Mouse (Mus musculus): ENCODE data around the gene Tpsb2.

The Tpsb2 gene

GRCm38 (mm10) chr17:25366005-25366404 is at the start of gene Tpsb2:
Tpsb2 (plus strand) TSS chr17:25366305.
- no peak for DNase-seq (ENCODE audit: low read depth, low spot score)

GRCm38 (mm10) chr17:25318354-25318753 is 47.8 kb upstream of the Tpsb2 start, which contains the start of gene Prss29:
Prss29 (plus strand) TSS chr17:25318654.
- no peak for DNase-seq (ENCODE audit: low read depth, low spot score)

- DNase-seq (ENCODE audit: low read depth, low spot score) = no peak
Observed at GRCm38 (mm10) chr17:25320819-25321218, 45.3 kb upstream of the Tpsb2 start.

- no peak for DNase-seq (ENCODE audit: low read depth, low spot score)
Observed at GRCm38 (mm10) chr17:25322930-25323329, 43.2 kb upstream of the Tpsb2 start.

GRCm38 (mm10) chr17:25332321-25332720 is 33.8 kb upstream of the Tpsb2 start:
- DNase-seq (ENCODE audit: low read depth, low spot score) = no peak

GRCm38 (mm10) chr17:25333943-25334342 is 32.2 kb upstream of the Tpsb2 start:
- peak; percentile 85 for DNase-seq (ENCODE audit: low read depth, low spot score)

- no peak for DNase-seq (ENCODE audit: low read depth, low spot score)
Observed at GRCm38 (mm10) chr17:25338218-25338617, 27.9 kb upstream of the Tpsb2 start.

- DNase-seq (ENCODE audit: low read depth, low spot score) = no peak
Observed at GRCm38 (mm10) chr17:25340003-25340402, 26.1 kb upstream of the Tpsb2 start.

- DNase-seq (ENCODE audit: low read depth, low spot score) = no peak
Observed at GRCm38 (mm10) chr17:25341490-25341889, 24.6 kb upstream of the Tpsb2 start.

GRCm38 (mm10) chr17:25345462-25345861 is 20.6 kb upstream of the Tpsb2 start, which contains the start of gene Tpsab1:
Tpsab1 (minus strand) TSS chr17:25345562.
- no peak for DNase-seq (ENCODE audit: low read depth, low spot score)

GRCm38 (mm10) chr17:25361291-25361690 is 4.8 kb upstream of the Tpsb2 start:
- DNase-seq (ENCODE audit: low read depth, low spot score) = no peak

- peak; percentile 28 for DNase-seq (ENCODE audit: low read depth, low spot score)
Observed at GRCm38 (mm10) chr17:25363726-25364125, 2.4 kb upstream of the Tpsb2 start.

- DNase-seq (ENCODE audit: low read depth, low spot score) = no peak
Observed at GRCm38 (mm10) chr17:25368973-25369372, 2.9 kb downstream of the Tpsb2 start, which contains the start of gene Tpsg1. Tpsg1 (plus strand) TSS chr17:25369273.

- no peak for DNase-seq (ENCODE audit: low read depth, low spot score)
Observed at GRCm38 (mm10) chr17:25372491-25372890, 6.4 kb downstream of the Tpsb2 start.

- DNase-seq (ENCODE audit: low read depth, low spot score) = peak; percentile 32
Observed at GRCm38 (mm10) chr17:25374011-25374410, 7.9 kb downstream of the Tpsb2 start.

GRCm38 (mm10) chr17:25394526-25394925 is 28.4 kb downstream of the Tpsb2 start:
- no peak for DNase-seq (ENCODE audit: low read depth, low spot score)

GRCm38 (mm10) chr17:25397804-25398519 is 31.9 kb downstream of the Tpsb2 start:
- DNase-seq (ENCODE audit: low read depth, low spot score) = peak; percentile 88

GRCm38 (mm10) chr17:25398520-25398838 is 32.4 kb downstream of the Tpsb2 start:
- DNase-seq (ENCODE audit: low read depth, low spot score) = no peak

GRCm38 (mm10) chr17:25400443-25400842 is 34.3 kb downstream of the Tpsb2 start:
- DNase-seq (ENCODE audit: low read depth, low spot score) = peak; percentile 69

GRCm38 (mm10) chr17:25401491-25401890 is 35.4 kb downstream of the Tpsb2 start:
- DNase-seq (ENCODE audit: low read depth, low spot score) = no peak

GRCm38 (mm10) chr17:25402224-25402623 is 36.1 kb downstream of the Tpsb2 start:
- DNase-seq (ENCODE audit: low read depth, low spot score) = no peak

GRCm38 (mm10) chr17:25404190-25404589 is 38.1 kb downstream of the Tpsb2 start:
- DNase-seq (ENCODE audit: low read depth, low spot score) = no peak

- no peak for DNase-seq (ENCODE audit: low read depth, low spot score)
Observed at GRCm38 (mm10) chr17:25405224-25405895, 39.3 kb downstream of the Tpsb2 start.

Measured in mesoderm, embryonic 11.5 days (tissue).